Mouse (Mus musculus) liver, adult 2 months (tissue): ENCODE measurements around the gene Nol11.

Source experiments
- CTCF ChIP-seq: fragments of 200-500 bp; IDR thresholded peaks from 2 replicates; pipeline ENCODE4 v1.5.1; 2011; ENCODE audit warnings: low read depth, low read length, control low read depth
- POLR2A ChIP-seq: fragments of 200-500 bp; IDR thresholded peaks from 2 replicates; pipeline ENCODE4 v1.6.1; 2011; ENCODE audit warnings: low read length, control low read depth; ENCODE audit not compliant: insufficient read depth; ENCODE audit errors: extremely low read depth

DNA sequence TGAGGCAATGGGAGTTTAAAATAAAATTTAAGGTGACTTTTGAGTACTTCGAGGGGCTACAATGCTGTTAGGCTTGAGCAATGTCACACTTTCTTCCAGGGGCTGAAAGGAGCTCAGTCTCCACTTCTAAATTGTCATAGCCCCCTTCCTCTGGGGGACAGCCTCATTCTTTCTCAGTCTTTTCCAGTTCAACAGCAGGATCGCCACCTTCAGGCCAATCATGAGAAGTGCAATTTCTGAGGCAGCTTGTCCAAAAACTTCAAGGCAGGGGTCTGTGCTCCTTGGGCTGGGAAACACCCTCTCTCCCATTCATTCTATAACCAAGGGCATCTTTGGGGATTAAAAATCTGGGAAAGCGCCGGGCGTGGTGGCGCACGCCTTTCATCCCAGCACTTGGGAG lies 37.4 kb downstream of the Nol11 start:
- TF ChIP-seq CTCF (peak; percentile 41; the same call in 1 of the 2 replicates), POLR2A (no peak)
